Mouse (Mus musculus): ENCODE results near the gene Olfm2.

DNA sequence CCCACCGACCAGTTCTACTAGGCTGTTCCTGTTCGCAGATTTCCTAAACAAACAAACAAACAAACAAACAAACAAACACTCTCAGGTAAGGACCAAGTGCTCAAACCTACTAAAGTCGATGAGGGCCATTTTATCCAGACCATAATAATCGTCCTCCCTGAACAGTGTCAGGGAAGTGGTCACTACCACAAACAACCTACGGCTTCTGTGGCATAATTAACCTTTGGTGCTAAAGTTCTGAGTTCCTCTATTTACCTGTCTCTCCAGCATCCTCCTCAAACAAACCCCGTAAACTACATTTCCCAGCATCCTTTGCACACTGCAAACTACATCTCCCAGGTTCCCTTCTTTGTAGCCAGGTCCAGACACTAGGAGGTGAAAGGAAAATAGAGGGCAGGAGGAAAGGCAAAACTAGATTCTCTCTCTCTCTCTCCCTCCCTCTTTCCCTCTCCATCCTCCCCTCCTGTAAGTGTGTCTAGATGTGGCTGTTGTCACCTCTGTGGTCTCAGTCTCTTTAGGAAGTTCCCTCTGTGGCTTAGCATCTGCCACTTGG is 5.4 kb upstream of the Olfm2 start:
- TF ChIP-seq TAL1 (IDR thresholded peaks at IDR 0.05; ENCODE audit: low read length) (no peak), GATA1 (IDR thresholded peaks at IDR 0.05; ENCODE audit: low read length) (no peak)

All from erythroblast, embryonic 14.5 days (primary cell).